Mouse (Mus musculus) intestine, postnatal 0 days (tissue): ENCODE measurements around the gene Tagln. TPM values are rescaled to one million over a fixed set of nuclear protein-coding genes. Genes with fewer than 3 reads are reported as not detected.

ENCODE experiments used
- ATAC-seq: fragments of 200-750 bp; cut with Nextera tagmentation; 2 replicates; pipeline ENCODE4 v1.8.0; 2017; ENCODE audit warnings: mild to moderate bottlenecking, moderate TSS enrichment, moderate library complexity
- H3K27ac ChIP-seq: fragments of 300-500 bp; sonication (generic); 2 replicates; pipeline ENCODE4 v1.5.1; 2014; ENCODE audit warnings: mild to moderate bottlenecking, low read depth, low read length, moderate library complexity
- H3K27me3 ChIP-seq: fragments of 300-500 bp; sonication (generic); replicated peaks from 2 replicates; pipeline ENCODE4 v1.6.1; 2014; ENCODE audit warnings: low read length, mixed read lengths; ENCODE audit not compliant: control insufficient read depth, insufficient read depth
- H3K36me3 ChIP-seq: fragments of 300-500 bp; sonication (generic); 2 replicates; pipeline ENCODE4 v1.6.1; 2014; ENCODE audit warnings: mild to moderate bottlenecking, moderate library complexity; ENCODE audit not compliant: control insufficient read depth, insufficient read depth
- H3K4me1 ChIP-seq: fragments of 300-500 bp; sonication (generic); replicated peaks from 2 replicates; pipeline ENCODE4 v1.6.1; 2014; ENCODE audit warnings: antibody characterized with exemption, low read length, mixed read lengths; ENCODE audit not compliant: control insufficient read depth, insufficient read depth
- H3K4me2 ChIP-seq: fragments of 300-500 bp; sonication (generic); replicated peaks from 2 replicates; pipeline ENCODE4 v1.6.1; 2014; ENCODE audit warnings: low read depth, mild to moderate bottlenecking, moderate library complexity
- H3K4me3 ChIP-seq: fragments of 300-500 bp; sonication (generic); 2 replicates; pipeline ENCODE4 v1.5.1; 2014; ENCODE audit warnings: low read depth, low read length
- H3K9ac ChIP-seq: fragments of 300-500 bp; sonication (generic); 2 replicates; pipeline ENCODE4 v1.6.1; 2014; ENCODE audit warnings: mild to moderate bottlenecking, low read depth, low read length
- H3K9me3 ChIP-seq: fragments of 300-500 bp; sonication (generic); 2 replicates; pipeline ENCODE4 v1.6.1; 2016; ENCODE audit warnings: mixed run types; ENCODE audit not compliant: control insufficient read depth
- CTCF ChIP-seq: sonication (generic); IDR thresholded peaks from 2 replicates; pipeline ENCODE4 v1.5.1; 2016; ENCODE audit warnings: low read depth, mild to moderate bottlenecking, control low read depth, antibody characterized with exemption, moderate library complexity
- WGBS: fragments of 180-500 bp; shearing (Covaris S2); extraction: QIAGEN DNeasy Blood & Tissue Kit; methylation state at CpG from one replicate; pipeline ENCODE4 v1.1.7; 2014; 5-methylcytosine and 5-hydroxymethylcytosine counted together
- polyA plus RNA-seq: library from polyadenylated mRNA; unstranded; fragments of >200 nt; fragmentation: Nextera tagmentation; extraction: Ambion mirVana; gene quantifications from 2 replicates; pipeline ENCODE4 v1.2.1, GENCODE M21; 2015

Tagln gene
- polyA plus RNA-seq = 416 and 455 TPM in 2 replicates

DNA sequence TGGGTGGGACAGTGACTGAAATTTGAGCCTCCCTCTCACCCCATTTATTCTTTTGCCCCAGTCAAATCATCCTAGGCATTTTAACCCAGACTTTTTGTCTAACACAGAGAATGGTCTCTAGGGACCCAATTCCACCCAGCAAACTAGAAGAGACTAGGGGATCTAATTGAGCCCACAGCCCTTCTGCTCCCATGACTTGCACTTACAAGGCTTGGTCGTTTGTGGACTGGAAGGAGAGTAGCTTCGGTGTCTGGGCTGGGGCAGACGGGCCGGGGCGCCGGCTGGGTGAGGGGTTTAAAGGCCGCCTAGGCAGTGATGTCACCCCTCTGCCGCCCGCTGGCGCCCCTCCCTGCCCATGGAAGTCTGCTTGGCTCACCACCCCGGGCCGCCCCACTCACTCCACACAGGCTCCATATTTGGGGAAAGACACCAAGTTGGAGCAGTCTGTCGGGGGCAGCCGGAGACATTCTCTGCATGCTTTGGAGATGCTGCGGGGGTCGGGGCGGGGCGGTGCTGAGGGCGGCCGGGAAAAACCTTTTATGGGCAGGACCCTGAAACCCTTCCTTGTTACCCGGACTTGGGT is at the start of gene Tagln:
Gene Tagln (minus strand): TSS at position 431 of the 583 bp plus-strand sequence.
- 11% methylated on average over 21 of the region's 21 CpGs for WGBS
- H3K4me1 ChIP-seq = no peaks in the 10 kb centered on the region
- H3K27ac ChIP-seq = peak within 1 kb of the TSS; percentile 57
- no peak for TF ChIP-seq CTCF
- H3K4me2 ChIP-seq = peak within 1 kb of the TSS; percentile 46
- peak within 1 kb of the TSS; percentile 31; the same call in 1 of the 2 replicates for H3K9ac ChIP-seq
- peaks cover 24% of the 10 kb centered on the region for H3K36me3 ChIP-seq
- H3K27me3 ChIP-seq = no peaks in the 10 kb centered on the region
- no peaks in the 10 kb centered on the region for H3K9me3 ChIP-seq
- ATAC-seq = peak; percentile 16; the same call in 1 of the 2 replicates
- peak within 1 kb of the TSS; percentile 17 for H3K4me3 ChIP-seq

DNA sequence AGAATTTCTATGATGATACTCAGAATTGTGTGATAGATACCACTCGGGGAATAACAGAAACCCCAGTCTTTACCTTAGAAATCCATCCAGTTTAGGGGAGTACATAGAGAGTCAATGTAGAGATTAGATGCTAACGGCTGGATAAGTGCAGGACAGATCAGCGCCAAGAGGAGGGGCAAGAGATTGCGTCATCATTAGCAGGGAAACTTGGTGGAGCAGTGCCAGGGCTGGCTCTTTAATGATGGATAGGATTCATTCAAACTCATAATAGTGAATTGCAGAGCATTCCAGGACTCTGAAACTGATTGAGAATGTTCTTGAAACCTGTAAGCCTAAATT is 49.3 kb upstream of the Tagln start:
- peak overlapping the region; percentile 93 for H3K4me3 ChIP-seq
- H3K36me3 ChIP-seq = no peaks in the 10 kb centered on the region
- peak overlapping the region; percentile 97 for H3K27ac ChIP-seq
- no peaks in the 10 kb centered on the region for H3K27me3 ChIP-seq
- TF ChIP-seq CTCF = no peak
- under 1% methylated on average over 4 of the region's 4 CpGs for WGBS
- H3K9ac ChIP-seq = peak overlapping the region; percentile 92; the same call in 1 of the 2 replicates
- peak overlapping the region; percentile 78 for H3K4me2 ChIP-seq
- ATAC-seq = no peak; the same call in 1 of the 2 replicates
- no peaks in the 10 kb centered on the region for H3K4me1 ChIP-seq
- H3K9me3 ChIP-seq = no peaks in the 10 kb centered on the region

DNA sequence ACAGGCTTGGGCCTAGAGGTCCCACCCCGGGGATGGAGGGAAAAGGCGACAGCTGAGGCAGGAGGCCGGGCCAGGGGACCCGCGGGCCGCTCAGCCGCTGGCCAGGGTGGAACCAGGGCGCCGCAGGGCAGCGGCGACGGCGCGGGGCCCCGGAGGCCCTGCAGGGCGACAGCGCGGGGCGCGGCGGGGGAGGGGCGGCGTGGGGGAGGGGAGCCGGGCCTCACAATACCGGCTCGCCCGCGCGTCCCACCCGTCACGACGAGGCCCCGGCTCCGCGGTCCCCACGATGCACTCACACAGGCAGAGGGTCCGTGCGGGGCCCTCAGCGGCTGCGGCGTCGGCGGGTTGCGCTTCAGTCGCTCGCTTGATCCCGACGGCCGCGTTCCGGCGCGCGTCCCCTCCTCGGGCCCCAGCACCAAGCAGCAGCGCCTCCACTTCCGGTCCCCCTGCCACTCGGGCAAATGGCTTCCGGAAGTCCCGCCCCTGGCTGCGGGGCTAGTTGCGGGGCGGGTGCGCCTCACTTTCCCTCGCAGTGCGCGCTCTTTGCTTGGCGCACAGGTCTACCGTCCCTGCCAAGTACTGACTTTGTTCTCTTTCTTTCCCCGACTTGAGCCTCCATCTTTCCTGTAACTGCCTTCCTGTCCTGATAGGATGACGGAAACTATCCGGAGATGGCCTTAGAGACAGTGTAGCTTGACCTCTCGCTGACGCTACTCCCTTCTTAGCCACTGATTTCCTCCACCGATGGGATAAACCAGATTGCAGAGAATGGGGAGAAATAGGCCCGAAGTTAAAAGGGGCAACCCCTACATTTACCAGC is 48.8 kb upstream of the Tagln start:
- WGBS = under 1% methylated on average over 59 of the region's 76 CpGs
- Histone ChIP-seq H3K9ac (peak overlapping the region; percentile 92), H3K9me3 (no peaks in the 10 kb centered on the region), H3K27ac (peak overlapping the region; percentile 97), H3K4me3 (peak overlapping the region; percentile 93), H3K4me2 (peak overlapping the region; percentile 78), H3K36me3 (no peaks in the 10 kb centered on the region), H3K4me1 (no peaks in the 10 kb centered on the region), H3K27me3 (no peaks in the 10 kb centered on the region)
- no peak for TF ChIP-seq CTCF
- ATAC-seq = peak; percentile 90

DNA sequence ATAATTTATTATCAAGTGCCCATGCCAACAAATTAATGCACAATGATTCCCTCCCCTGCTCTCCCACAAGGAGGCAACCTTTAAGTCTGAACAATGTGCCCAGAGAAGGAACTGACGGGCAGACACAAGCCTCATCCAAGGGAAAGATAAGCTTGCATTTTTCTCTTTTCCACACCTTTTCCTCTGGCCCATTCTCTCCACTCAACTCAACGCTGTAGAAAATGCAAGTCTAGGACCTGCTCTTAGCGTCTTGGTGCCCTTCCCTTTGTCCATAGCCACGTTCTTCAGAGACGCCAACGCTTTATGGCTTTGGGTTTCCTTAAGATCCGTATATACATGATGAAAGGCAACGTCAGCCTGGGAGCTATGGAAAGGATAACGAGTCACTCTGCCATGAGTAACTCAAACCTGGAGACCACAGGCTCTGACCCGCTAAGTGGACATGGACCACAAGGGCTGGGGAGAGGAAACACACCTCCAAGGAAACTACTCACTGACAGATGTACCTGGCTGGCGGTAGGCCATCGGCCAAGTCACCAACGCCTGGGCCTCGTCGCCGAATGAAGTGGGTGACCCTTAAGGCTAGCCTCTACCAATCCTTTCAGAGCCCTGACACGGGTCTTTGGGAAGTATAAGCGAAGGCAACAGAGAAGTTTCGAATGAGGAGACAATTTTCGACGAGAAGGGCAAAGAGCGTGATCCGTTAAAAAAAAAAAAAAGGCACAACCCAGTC is 48.0 kb upstream of the Tagln start:
- peak overlapping the region; percentile 78 for H3K4me2 ChIP-seq
- H3K27me3 ChIP-seq = no peaks in the 10 kb centered on the region
- H3K4me3 ChIP-seq = peak overlapping the region; percentile 93
- no peaks in the 10 kb centered on the region for H3K4me1 ChIP-seq
- 1% methylated on average over 23 of the region's 23 CpGs for WGBS
- peak overlapping the region; percentile 97 for H3K27ac ChIP-seq
- H3K36me3 ChIP-seq = no peaks in the 10 kb centered on the region
- TF ChIP-seq CTCF = peak; percentile 56
- H3K9me3 ChIP-seq = no peaks in the 10 kb centered on the region
- ATAC-seq = 0 out of 2 replicates have a peak, but pooled peaks have one; percentile 17
- peak overlapping the region; percentile 92 for H3K9ac ChIP-seq

DNA sequence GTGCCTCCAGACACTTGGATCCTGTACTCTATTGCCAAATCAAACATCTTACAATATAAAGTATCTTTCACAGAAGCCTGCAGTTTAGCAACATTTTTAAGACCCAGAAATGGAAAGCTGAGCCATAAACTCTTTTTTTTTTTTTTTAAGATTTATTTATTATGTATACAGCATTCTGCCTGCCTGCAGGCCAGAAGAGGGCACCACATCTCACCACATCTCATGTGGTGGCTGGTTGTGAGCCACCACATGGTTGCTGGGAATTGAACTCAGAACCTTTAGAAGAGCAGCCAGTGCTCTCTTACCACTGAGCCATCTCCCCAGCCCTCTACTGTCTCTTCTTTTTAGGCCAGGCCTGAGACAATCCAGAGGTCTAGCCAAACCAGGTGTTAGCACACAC is 45.5 kb upstream of the Tagln start:
- Histone ChIP-seq H3K36me3 (no peaks in the 10 kb centered on the region), H3K4me1 (no peaks in the 10 kb centered on the region), H3K4me3 (no peak overlapping the region), H3K27me3 (no peaks in the 10 kb centered on the region), H3K9ac (no peak overlapping the region), H3K27ac (no peak overlapping the region), H3K9me3 (no peaks in the 10 kb centered on the region), H3K4me2 (no peak overlapping the region)
- no peak for ATAC-seq
- TF ChIP-seq CTCF = peak; percentile 47; the same call in 1 of the 2 replicates

DNA sequence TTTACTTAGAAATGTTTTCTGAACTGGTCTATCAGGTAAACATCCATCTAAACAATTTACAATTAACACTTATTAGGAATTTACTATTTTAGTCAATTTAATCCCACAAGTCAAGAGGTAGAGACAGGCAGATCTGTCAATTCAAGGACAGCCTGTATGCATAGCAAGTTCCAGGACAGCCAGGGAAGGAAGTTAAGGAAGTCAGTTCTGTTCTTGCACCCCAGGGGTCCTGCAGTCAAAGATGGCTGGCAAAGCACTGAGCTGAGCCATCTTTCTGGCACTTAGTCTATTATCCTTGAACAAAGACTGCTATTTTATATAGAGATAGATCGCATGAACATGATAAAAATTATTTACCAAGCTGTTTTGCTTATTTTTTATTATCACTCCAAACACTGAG is 44.8 kb upstream of the Tagln start:
- Histone ChIP-seq H3K27me3 (no peaks in the 10 kb centered on the region), H3K27ac (no peak overlapping the region), H3K4me3 (no peak overlapping the region), H3K36me3 (peaks cover 4% of the 10 kb centered on the region), H3K9ac (no peak overlapping the region), H3K4me1 (no peaks in the 10 kb centered on the region; the same call in 1 of the 2 replicates), H3K9me3 (no peaks in the 10 kb centered on the region), H3K4me2 (no peak overlapping the region)
- 80% methylated on average over 1 of the region's 1 CpGs for WGBS
- no peak for TF ChIP-seq CTCF
- ATAC-seq = no peak
